Mouse (Mus musculus) heart, embryonic 11.5 days (tissue): ENCODE data around the gene Rorc. TPM values are rescaled to one million over a fixed set of nuclear protein-coding genes. Genes with fewer than 3 reads are reported as not detected.

ENCODE experiments used
- ATAC-seq: fragments of 200-750 bp; cut with Nextera tagmentation; replicated peaks from 2 replicates; pipeline ENCODE4 v1.8.0; 2017; ENCODE audit warnings: moderate library complexity; ENCODE audit not compliant: insufficient number of reproducible peaks, low FRiP score, low TSS enrichment
- H3K27ac ChIP-seq: fragments of 300-500 bp; sonication (generic); 2 replicates; pipeline ENCODE4 v1.5.1; 2014; ENCODE audit warnings: mild to moderate bottlenecking, low read depth, low read length
- H3K27me3 ChIP-seq: fragments of 300-500 bp; sonication (generic); 2 replicates; pipeline ENCODE4 v1.6.1; 2014; ENCODE audit warnings: mild to moderate bottlenecking, low read length, mixed read lengths; ENCODE audit not compliant: control insufficient read depth, insufficient read depth
- H3K36me3 ChIP-seq: fragments of 300-500 bp; sonication (generic); 2 replicates; pipeline ENCODE4 v1.6.1; 2014; ENCODE audit warnings: mild to moderate bottlenecking, low read length, moderate library complexity, mixed read lengths; ENCODE audit not compliant: control insufficient read depth, insufficient read depth
- H3K4me1 ChIP-seq: fragments of 300-500 bp; sonication (generic); 2 replicates; pipeline ENCODE4 v1.6.1; 2014; ENCODE audit warnings: low read length; ENCODE audit not compliant: control insufficient read depth, insufficient read depth
- H3K4me2 ChIP-seq: fragments of 300-500 bp; sonication (generic); 2 replicates; pipeline ENCODE4 v1.6.1; 2014; ENCODE audit warnings: mild to moderate bottlenecking, moderate library complexity
- H3K4me3 ChIP-seq: fragments of 300-500 bp; sonication (generic); 2 replicates; pipeline ENCODE4 v1.5.1; 2014; ENCODE audit warnings: low read depth, low read length
- H3K9ac ChIP-seq: fragments of 300-500 bp; sonication (generic); 2 replicates; pipeline ENCODE4 v1.6.1; 2014; ENCODE audit warnings: mild to moderate bottlenecking, low read depth, low read length, moderate library complexity
- H3K9me3 ChIP-seq: fragments of 300-500 bp; sonication (generic); replicated peaks from 2 replicates; pipeline ENCODE4 v1.6.1; 2016; ENCODE audit warnings: low read length; ENCODE audit not compliant: control insufficient read depth
- WGBS: fragments of 180-500 bp; shearing (Covaris S2); extraction: QIAGEN DNeasy Blood & Tissue Kit; methylation state at CpG from one replicate; pipeline ENCODE4 v1.1.7; 2014; ENCODE audit not compliant: insufficient replicate concordance; 5-methylcytosine and 5-hydroxymethylcytosine counted together
- polyA plus RNA-seq: library from polyadenylated mRNA; unstranded; fragments of >200 nt; fragmentation: Nextera tagmentation; extraction: Ambion mirVana; gene quantifications from 2 replicates; pipeline ENCODE4 v1.2.1, GENCODE M21; 2014

The Rorc gene
- polyA plus RNA-seq, 1 experiment from 2014 or later, result 0.44 TPM

- Histone ChIP-seq H3K9me3 (no peaks in the 10 kb centered on the region), H3K4me3 (no peak overlapping the region), H3K27me3 (peaks cover 15% of the 10 kb centered on the region), H3K4me2 (no peak overlapping the region), H3K27ac (no peak overlapping the region), H3K36me3 (no peaks in the 10 kb centered on the region), H3K9ac (no peak overlapping the region), H3K4me1 (no peaks in the 10 kb centered on the region)
- ATAC-seq, result no peak
- WGBS, result 65% methylated on average over 4 of the region's 4 CpGs
These were observed 20.5 kb downstream of the Rorc start for GRCm38 (mm10) chr3:94393049-94393448.

- ATAC-seq, result no peak
These were observed 23.7 kb downstream of the Rorc start for GRCm38 (mm10) chr3:94396336-94396735.

GRCm38 (mm10) chr3:94396851-94397250 lies 24.3 kb downstream of the Rorc start:
- Histone ChIP-seq H3K9me3 (no peaks in the 10 kb centered on the region), H3K4me2 (no peak overlapping the region), H3K9ac (no peak overlapping the region), H3K4me1 (peaks cover 4% of the 10 kb centered on the region; the same call in 1 of the 2 replicates), H3K4me3 (no peak overlapping the region), H3K36me3 (no peaks in the 10 kb centered on the region), H3K27ac (no peak overlapping the region), H3K27me3 (peaks cover 48% of the 10 kb centered on the region)
- no peak for ATAC-seq
- 66% methylated on average over 4 of the region's 4 CpGs for WGBS

More at GRCm38 (mm10) chr3:94396336-94396735, 23.7 kb downstream of the Rorc start:
- peaks cover 43% of the 10 kb centered on the region for H3K27me3 ChIP-seq
- 58% methylated on average over 1 of the region's 1 CpGs for whole genome bisulfite sequencing
- no peak overlapping the region for H3K27ac ChIP-seq
- H3K9me3 ChIP-seq, result no peaks in the 10 kb centered on the region
- peaks cover 4% of the 10 kb centered on the region; the same call in 1 of the 2 replicates for H3K4me1 ChIP-seq
- no peak overlapping the region for H3K4me2 ChIP-seq
- no peaks in the 10 kb centered on the region for H3K36me3 ChIP-seq
- H3K4me3 ChIP-seq, result no peak overlapping the region
- no peak overlapping the region for H3K9ac ChIP-seq

DNA sequence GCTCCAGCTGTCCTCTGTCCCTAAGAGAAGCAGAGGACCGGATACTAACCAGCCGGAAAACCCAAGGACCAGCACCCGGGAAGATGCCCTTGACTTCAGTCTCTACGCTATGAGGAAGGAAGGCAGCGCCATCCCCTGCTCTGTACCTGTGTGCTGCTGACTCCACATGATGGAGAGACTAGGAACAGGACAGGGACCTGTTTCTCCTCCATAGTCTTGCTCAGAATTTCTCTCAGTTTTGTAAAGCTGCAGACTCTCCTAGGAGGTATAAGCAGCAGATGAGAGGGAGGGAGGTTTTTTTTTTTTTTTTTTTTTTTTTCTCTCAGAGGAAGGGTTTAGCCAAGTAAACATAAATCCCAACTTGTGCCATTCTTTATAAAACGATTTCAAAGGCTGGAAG lies 25.6 kb downstream of the Rorc start, which contains the start of gene Lingo4:
TSS of gene Lingo4 (plus strand) at position 301 of the 400 bp plus-strand sequence.
- H3K9ac ChIP-seq, result peak within 1 kb of the TSS; percentile 28; the same call in 1 of the 2 replicates
- ATAC-seq, result no peak
- H3K4me1 ChIP-seq, result peaks cover 4% of the 10 kb centered on the region; the same call in 1 of the 2 replicates
- H3K9me3 ChIP-seq, result no peaks in the 10 kb centered on the region
- 60% methylated on average over 6 of the region's 6 CpGs for WGBS
- no peak within 1 kb of the TSS for H3K27ac ChIP-seq
- no peaks in the 10 kb centered on the region for H3K36me3 ChIP-seq
- peak within 1 kb of the TSS; percentile 37 for H3K4me3 ChIP-seq
- H3K4me2 ChIP-seq, result peak within 1 kb of the TSS; percentile 71
- peaks cover 59% of the 10 kb centered on the region for H3K27me3 ChIP-seq

DNA sequence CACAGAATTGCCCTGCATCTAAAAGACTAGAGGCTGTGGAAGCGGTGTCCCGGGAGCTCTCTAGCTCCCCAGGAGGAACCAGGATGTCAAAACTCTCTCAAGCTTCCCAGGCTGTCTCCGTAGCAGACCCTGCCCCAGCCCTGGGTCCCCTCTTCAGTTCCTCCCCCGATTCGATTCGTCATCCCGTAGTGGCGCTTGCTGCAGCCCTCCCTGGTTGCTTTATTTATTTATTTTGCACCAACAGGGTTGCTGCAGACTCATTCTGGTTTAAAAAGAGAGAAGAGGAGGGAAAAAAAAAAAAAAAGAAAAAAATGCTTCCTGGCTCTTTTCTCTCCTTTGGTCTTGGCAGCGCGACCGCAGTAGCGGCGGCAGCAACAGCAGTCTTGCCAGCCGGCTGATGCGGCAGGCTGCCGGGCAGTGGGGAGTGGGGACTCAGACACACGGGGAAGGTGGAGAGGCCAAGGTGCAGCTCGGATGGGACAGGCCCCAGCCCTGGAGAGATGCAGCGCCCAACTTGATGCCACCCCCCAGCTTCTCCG lies 26.4 kb downstream of the Rorc start:
- peak overlapping the region; percentile 37 for H3K4me3 ChIP-seq
- no peak overlapping the region for H3K27ac ChIP-seq
- WGBS, result 3% methylated on average over 20 of the region's 20 CpGs
- H3K9me3 ChIP-seq, result no peaks in the 10 kb centered on the region
- no peak for ATAC-seq
- peaks cover 4% of the 10 kb centered on the region; the same call in 1 of the 2 replicates for H3K4me1 ChIP-seq
- peak overlapping the region; percentile 71 for H3K4me2 ChIP-seq
- H3K9ac ChIP-seq, result peak overlapping the region; percentile 28; the same call in 1 of the 2 replicates
- H3K36me3 ChIP-seq, result no peaks in the 10 kb centered on the region
- H3K27me3 ChIP-seq, result peaks cover 67% of the 10 kb centered on the region

DNA sequence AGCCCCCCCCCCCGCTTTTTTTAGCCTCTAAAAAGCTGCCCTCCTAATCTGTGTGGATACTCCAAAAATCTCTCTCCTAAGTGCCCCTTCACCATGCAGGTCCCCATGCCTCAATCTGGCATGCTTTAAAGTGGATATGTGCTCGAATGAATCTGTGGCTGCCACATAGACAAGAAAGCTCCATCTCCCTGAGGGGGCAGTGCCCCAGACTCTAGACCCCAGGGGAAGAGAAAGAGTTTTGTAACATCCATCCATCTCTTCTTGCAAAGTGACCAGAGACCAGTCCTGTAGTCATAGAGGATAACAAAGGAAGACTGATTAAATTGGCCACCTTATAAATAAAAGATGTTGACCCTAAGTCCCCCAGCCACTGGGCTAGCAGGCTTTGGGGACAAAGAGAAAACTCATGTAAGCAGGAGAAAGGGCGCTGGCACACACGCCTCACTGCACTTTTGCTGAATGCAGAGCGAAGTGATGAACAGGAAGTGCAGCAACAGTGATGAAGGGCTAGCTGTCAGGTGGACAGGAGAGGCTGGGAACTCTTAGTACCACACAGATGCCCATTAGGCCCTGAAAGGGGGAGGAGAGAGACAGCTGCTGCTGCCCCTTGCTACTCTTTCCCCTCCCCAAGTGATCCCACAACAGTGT lies 27.2 kb downstream of the Rorc start:
- Histone ChIP-seq H3K4me1 (peaks cover 4% of the 10 kb centered on the region; the same call in 1 of the 2 replicates), H3K9ac (no peak overlapping the region), H3K9me3 (no peaks in the 10 kb centered on the region), H3K27me3 (peaks cover 75% of the 10 kb centered on the region), H3K4me2 (no peak overlapping the region), H3K36me3 (no peaks in the 10 kb centered on the region), H3K4me3 (no peak overlapping the region), H3K27ac (no peak overlapping the region)
- 49% methylated on average over 5 of the region's 5 CpGs for whole genome bisulfite sequencing
- no peak for ATAC-seq

DNA sequence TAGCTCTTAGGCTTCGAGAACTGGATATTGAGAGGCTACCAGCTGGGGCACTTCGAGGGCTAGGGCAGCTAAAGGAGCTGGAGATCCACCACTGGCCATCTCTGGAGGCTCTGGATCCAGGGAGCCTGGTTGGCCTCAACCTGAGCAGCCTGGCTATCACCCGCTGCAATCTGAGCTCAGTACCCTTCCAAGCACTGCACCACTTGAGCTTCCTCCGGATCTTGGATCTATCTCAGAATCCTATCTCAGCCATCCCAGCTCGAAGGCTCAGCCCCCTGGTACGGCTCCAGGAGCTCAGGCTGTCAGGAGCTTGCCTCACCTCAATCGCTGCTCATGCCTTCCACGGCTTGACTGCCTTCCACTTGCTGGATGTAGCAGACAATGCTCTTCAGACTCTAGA lies 29.9 kb downstream of the Rorc start:
- Histone ChIP-seq H3K9me3 (no peaks in the 10 kb centered on the region), H3K4me3 (no peak overlapping the region), H3K9ac (no peak overlapping the region), H3K4me2 (no peak overlapping the region), H3K27ac (no peak overlapping the region), H3K27me3 (peaks cover 72% of the 10 kb centered on the region), H3K36me3 (no peaks in the 10 kb centered on the region), H3K4me1 (peaks cover 4% of the 10 kb centered on the region; the same call in 1 of the 2 replicates)
- no peak for ATAC-seq
- 53% methylated on average over 8 of the region's 8 CpGs for WGBS

- H3K9ac ChIP-seq, result no peak overlapping the region
- no peak for ATAC-seq
- peaks cover 56% of the 10 kb centered on the region for H3K27me3 ChIP-seq
These were observed 31.9 kb downstream of the Rorc start for GRCm38 (mm10) chr3:94404366-94405054.

More at GRCm38 (mm10) chr3:94404366-94405054, 31.9 kb downstream of the Rorc start:
- H3K27ac ChIP-seq, result no peak overlapping the region
- H3K4me1 ChIP-seq, result no peaks in the 10 kb centered on the region
- H3K4me2 ChIP-seq, result no peak overlapping the region
- 23% methylated on average over 7 of the region's 7 CpGs for WGBS
- no peaks in the 10 kb centered on the region for H3K9me3 ChIP-seq
- H3K4me3 ChIP-seq, result no peak overlapping the region
- no peaks in the 10 kb centered on the region for H3K36me3 ChIP-seq
